Mouse (Mus musculus): ENCODE measurements around the gene Eif5b. TPM values are rescaled to one million over a fixed set of nuclear protein-coding genes. Genes with fewer than 3 reads are reported as not detected.
A peak's percentile ranks its signal among the peaks of the same experiment; 100 is the strongest.
"Not testable (repeated sequence)": the region's sequence is repeated elsewhere in the genome, so short reads cannot be mapped to it uniquely, and the experiment has no call there.

Gene Eif5b
- polyA plus RNA-seq, 1 experiment from 2014 or later: 19.6 TPM

DNA sequence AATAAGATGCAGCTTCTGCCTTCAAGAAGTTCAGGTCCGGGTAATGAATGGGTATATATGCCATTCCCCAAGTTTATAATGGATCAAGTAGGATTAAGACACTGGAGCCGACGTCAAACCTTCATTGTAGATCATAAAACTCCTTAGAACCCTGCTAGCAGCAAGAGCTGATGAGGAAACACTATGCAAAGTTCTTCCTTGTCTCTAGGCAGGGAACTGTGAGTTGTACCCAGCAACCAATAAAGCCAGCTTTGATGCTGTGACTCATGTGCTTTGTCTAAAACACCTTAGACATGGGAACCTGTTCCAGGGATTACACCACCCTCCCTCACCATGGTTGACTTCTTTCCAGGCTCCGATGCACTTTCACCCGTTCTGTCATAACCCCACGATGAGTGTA is 29.1 kb upstream of the Eif5b start:
- 92% methylated on average over 6 of the region's 6 CpGs for WGBS
- no peak overlapping the region for H3K4me2 ChIP-seq (replicated peaks)
- no peak overlapping the region for H3K4me3 ChIP-seq (replicated peaks; ENCODE audit: low read length)
- H3K4me1 ChIP-seq (replicated peaks; ENCODE audit: control insufficient read depth, insufficient read depth, low read length): no peaks in the 10 kb centered on the region
- H3K9me3 ChIP-seq (ENCODE audit: control insufficient read depth, low read length): no peaks in the 10 kb centered on the region
- DNase-seq (ENCODE audit: low spot score) (no peak), ATAC-seq (ENCODE audit: low FRiP score) (no peak)
- no peak overlapping the region for H3K9ac ChIP-seq
- H3K36me3 ChIP-seq (replicated peaks; ENCODE audit: control insufficient read depth, insufficient read depth): no peaks in the 10 kb centered on the region
- H3K27ac ChIP-seq: no peak overlapping the region
- H3K27me3 ChIP-seq (ENCODE audit: control insufficient read depth, insufficient read depth, low read length): no peaks in the 10 kb centered on the region

DNA sequence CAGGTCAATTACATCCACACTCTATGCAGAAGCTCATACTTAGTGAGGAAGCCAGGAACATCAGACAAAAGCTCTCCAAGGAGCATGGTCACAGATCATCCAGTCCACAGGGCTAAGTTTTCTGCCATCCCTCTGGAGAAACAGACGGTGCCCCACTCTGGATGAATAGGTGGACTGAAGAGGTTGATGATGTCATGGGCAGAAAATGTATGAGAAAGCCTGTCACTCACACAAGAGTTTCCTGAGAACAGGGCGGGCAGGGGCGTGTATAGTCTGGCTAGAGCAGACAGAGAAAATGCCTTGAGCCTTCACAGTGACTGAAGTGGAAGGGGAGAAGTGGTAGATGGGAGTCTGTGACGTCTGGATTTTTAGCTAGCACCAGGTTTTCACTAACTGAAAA is 26.3 kb upstream of the Eif5b start:
- Histone ChIP-seq H3K36me3 (replicated peaks; ENCODE audit: control insufficient read depth, insufficient read depth) (no peaks in the 10 kb centered on the region), H3K4me1 (replicated peaks; ENCODE audit: control insufficient read depth, insufficient read depth, low read length) (no peaks in the 10 kb centered on the region), H3K9me3 (ENCODE audit: control insufficient read depth, low read length) (no peaks in the 10 kb centered on the region), H3K9ac (no peak overlapping the region), H3K27ac (no peak overlapping the region), H3K27me3 (ENCODE audit: control insufficient read depth, insufficient read depth, low read length) (no peaks in the 10 kb centered on the region), H3K4me3 (replicated peaks; ENCODE audit: low read length) (no peak overlapping the region), H3K4me2 (replicated peaks) (no peak overlapping the region)
- no peak for DNase-seq (ENCODE audit: low spot score)
- no peak for ATAC-seq (ENCODE audit: low FRiP score)
- 62% methylated on average over 4 of the region's 4 CpGs for WGBS

DNA sequence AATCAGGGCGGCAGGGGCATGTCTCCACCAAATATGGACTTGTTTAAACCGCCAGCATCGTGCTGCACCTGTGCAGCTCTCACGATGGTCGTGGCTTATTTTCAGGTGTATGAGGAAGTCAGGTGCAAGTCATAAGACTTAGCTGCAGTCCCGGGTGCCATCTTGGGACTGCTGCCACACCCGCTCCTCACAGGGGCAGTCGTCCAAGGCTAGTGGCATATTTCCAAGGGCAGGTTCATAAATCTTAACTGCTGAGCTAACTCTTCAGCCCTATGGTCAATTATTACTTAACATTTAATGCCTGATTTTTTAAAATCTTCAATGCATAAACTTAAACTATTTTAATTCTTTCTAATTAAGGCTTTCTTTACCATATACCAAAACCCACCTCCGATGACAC is 21.1 kb upstream of the Eif5b start:
- ATAC-seq (ENCODE audit: low FRiP score); H3K9me3 ChIP-seq (ENCODE audit: control insufficient read depth, low read length); H3K4me2 ChIP-seq (replicated peaks); H3K27me3 ChIP-seq (ENCODE audit: control insufficient read depth, insufficient read depth, low read length); H3K36me3 ChIP-seq (replicated peaks; ENCODE audit: control insufficient read depth, insufficient read depth); H3K4me3 ChIP-seq (replicated peaks; ENCODE audit: low read length); H3K27ac ChIP-seq; H3K9ac ChIP-seq; DNase-seq (ENCODE audit: low spot score); H3K4me1 ChIP-seq (replicated peaks; ENCODE audit: control insufficient read depth, insufficient read depth, low read length): not testable (repeated sequence)
- 75% methylated on average over 9 of the region's 9 CpGs for WGBS

DNA sequence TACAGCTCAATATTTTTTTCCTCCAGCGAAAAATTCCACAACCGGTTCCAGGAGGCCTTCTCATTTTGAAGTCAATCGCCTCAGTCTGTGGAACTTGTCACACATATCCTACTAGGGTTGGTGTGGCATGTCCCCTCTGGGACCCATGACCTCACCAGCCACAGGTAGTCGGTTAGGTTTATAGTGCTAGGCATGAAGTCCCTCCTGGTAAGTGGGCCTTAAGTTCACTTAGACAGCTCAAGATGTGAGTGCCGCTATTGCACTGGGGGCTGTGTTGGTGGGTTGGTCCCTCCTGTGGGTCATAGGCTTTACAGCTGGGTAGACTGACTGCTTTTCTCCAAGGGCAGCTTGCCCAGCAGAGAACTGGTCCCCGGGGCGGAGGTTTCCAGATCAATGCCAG is 20.5 kb upstream of the Eif5b start:
- ATAC-seq (ENCODE audit: low FRiP score) (no peak), DNase-seq (ENCODE audit: low spot score) (no peak)
- no peak overlapping the region for H3K4me2 ChIP-seq (replicated peaks)
- WGBS: 94% methylated on average over 7 of the region's 7 CpGs
- H3K27me3 ChIP-seq (ENCODE audit: control insufficient read depth, insufficient read depth, low read length): no peaks in the 10 kb centered on the region
- no peak overlapping the region for H3K9ac ChIP-seq
- no peaks in the 10 kb centered on the region for H3K4me1 ChIP-seq (replicated peaks; ENCODE audit: control insufficient read depth, insufficient read depth, low read length)
- no peak overlapping the region for H3K4me3 ChIP-seq (replicated peaks; ENCODE audit: low read length)
- H3K9me3 ChIP-seq (ENCODE audit: control insufficient read depth, low read length): no peaks in the 10 kb centered on the region
- H3K36me3 ChIP-seq (replicated peaks; ENCODE audit: control insufficient read depth, insufficient read depth): no peaks in the 10 kb centered on the region
- no peak overlapping the region for H3K27ac ChIP-seq

DNA sequence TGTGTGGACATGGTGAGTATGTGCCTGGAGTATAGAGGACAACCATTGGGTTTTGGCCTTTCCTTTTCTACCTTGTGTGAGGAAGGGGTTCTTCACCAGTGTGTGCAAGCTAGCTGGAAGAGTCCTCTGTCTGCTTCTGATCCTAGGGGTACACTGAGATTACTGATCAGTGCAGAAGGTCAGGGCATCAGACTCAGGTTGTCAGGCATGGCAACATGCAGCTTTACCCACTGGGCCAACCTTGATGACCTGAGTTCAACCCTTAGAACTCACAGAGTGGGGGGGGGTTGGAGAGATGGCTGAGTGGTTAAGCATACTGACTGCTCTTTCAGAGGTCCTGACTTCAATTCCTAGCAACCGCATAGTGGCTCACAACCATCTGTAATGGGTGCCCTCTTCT is 13.5 kb upstream of the Eif5b start:
- H3K4me3 ChIP-seq (replicated peaks; ENCODE audit: low read length): no peak overlapping the region
- no peaks in the 10 kb centered on the region for H3K27me3 ChIP-seq (ENCODE audit: control insufficient read depth, insufficient read depth, low read length)
- no peak overlapping the region for H3K27ac ChIP-seq
- H3K4me2 ChIP-seq (replicated peaks): no peak overlapping the region
- no peaks in the 10 kb centered on the region for H3K9me3 ChIP-seq (ENCODE audit: control insufficient read depth, low read length)
- ATAC-seq (ENCODE audit: low FRiP score) (no peak), DNase-seq (ENCODE audit: low spot score) (no peak)
- 100% methylated on average over 1 of the region's 1 CpGs for WGBS
- no peaks in the 10 kb centered on the region for H3K4me1 ChIP-seq (replicated peaks; ENCODE audit: control insufficient read depth, insufficient read depth, low read length)
- no peak overlapping the region for H3K9ac ChIP-seq
- H3K36me3 ChIP-seq (replicated peaks; ENCODE audit: control insufficient read depth, insufficient read depth): peaks cover 43% of the 10 kb centered on the region

DNA sequence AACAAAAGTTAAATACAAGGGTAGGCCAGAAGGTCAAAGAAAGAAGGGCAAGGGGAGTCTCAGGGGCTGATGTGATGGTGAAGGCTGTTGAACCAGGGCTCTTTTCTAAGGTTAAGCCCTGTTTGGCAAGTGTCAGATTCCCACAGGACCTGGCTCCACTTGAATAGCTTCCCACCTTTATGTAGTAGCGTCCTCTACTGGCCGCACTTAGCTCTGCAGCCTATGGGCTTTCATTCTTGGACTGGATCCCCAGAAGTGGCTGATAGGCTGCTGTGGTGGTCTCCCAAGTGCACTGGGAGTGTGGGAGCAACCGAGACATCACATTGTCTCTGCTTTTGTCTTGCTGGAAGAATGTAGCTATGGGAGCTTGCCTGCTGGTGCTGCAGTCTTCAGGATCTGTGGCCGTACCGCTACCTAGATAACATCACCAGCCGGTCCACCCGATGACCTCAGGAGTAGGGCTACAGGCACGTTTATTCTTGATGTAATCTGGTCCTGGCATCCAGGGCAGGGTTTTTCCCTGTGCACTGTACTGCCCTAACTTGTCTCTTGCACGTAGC is 12.0 kb upstream of the Eif5b start:
- 79% methylated on average over 9 of the region's 9 CpGs for WGBS
- Histone ChIP-seq H3K27ac (no peak overlapping the region), H3K4me1 (replicated peaks; ENCODE audit: control insufficient read depth, insufficient read depth, low read length) (no peaks in the 10 kb centered on the region), H3K9me3 (ENCODE audit: control insufficient read depth, low read length) (no peaks in the 10 kb centered on the region), H3K9ac (no peak overlapping the region), H3K36me3 (replicated peaks; ENCODE audit: control insufficient read depth, insufficient read depth) (peaks cover 58% of the 10 kb centered on the region), H3K27me3 (ENCODE audit: control insufficient read depth, insufficient read depth, low read length) (no peaks in the 10 kb centered on the region), H3K4me3 (replicated peaks; ENCODE audit: low read length) (no peak overlapping the region), H3K4me2 (replicated peaks) (no peak overlapping the region)
- ATAC-seq (ENCODE audit: low FRiP score) (no peak), DNase-seq (ENCODE audit: low spot score) (peak; percentile 51)

DNA sequence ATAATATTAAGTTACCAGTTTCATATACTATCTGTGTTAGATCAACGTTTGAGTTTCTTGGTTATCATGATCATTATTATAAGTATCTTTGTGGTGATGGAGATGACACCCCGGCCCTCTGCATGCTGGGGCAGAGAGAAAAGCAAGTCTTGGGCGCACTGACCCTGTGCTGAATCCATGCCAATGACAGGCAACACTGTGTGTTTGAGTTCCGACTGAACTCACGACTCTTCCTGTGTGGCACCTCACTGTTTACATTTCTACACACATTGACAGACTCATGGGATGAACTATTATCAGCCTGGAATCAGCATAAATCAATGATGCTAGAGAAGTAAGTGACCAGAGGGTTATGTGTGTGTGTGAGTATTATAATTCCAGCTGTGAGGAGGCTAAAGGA is 10.0 kb upstream of the Eif5b start:
- no peak overlapping the region for H3K27ac ChIP-seq
- H3K27me3 ChIP-seq (ENCODE audit: control insufficient read depth, insufficient read depth, low read length): no peaks in the 10 kb centered on the region
- no peaks in the 10 kb centered on the region for H3K4me1 ChIP-seq (replicated peaks; ENCODE audit: control insufficient read depth, insufficient read depth, low read length)
- H3K9me3 ChIP-seq (ENCODE audit: control insufficient read depth, low read length): no peaks in the 10 kb centered on the region
- 94% methylated on average over 5 of the region's 5 CpGs for WGBS
- ATAC-seq (ENCODE audit: low FRiP score): no peak
- no peak overlapping the region for H3K4me2 ChIP-seq (replicated peaks)
- H3K4me3 ChIP-seq (replicated peaks; ENCODE audit: low read length): no peak overlapping the region
- peaks cover 78% of the 10 kb centered on the region for H3K36me3 ChIP-seq (replicated peaks; ENCODE audit: control insufficient read depth, insufficient read depth)
- DNase-seq (ENCODE audit: low spot score): no peak
- H3K9ac ChIP-seq: no peak overlapping the region

DNA sequence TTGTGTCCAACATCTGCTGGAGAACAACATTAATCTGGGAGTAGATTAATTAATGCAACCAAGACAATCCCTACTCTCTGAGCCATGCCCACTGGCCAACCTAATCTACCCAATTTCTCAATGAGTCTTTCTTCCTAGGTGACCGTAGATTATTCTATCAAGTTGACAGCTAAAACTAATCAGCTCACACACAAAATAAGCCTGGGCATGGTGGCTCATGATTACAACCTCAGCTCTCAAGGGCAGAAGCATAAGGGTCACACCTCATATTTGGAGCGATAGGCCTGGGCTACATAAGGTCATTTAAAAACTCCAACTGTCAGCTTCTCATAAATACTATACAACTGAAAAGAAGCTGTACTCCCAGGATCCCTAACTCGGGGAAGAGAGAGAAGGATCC is 1.6 kb upstream of the Eif5b start:
- Histone ChIP-seq H3K27ac (0 out of 2 replicates have a peak overlapping the region, but pooled peaks have one; percentile 94), H3K36me3 (replicated peaks; ENCODE audit: control insufficient read depth, insufficient read depth) (peaks cover 48% of the 10 kb centered on the region), H3K27me3 (ENCODE audit: control insufficient read depth, insufficient read depth, low read length) (no peaks in the 10 kb centered on the region), H3K4me1 (replicated peaks; ENCODE audit: control insufficient read depth, insufficient read depth, low read length) (peaks cover 18% of the 10 kb centered on the region), H3K4me3 (replicated peaks; ENCODE audit: low read length) (peak overlapping the region; percentile 96), H3K9ac (peak overlapping the region; percentile 79), H3K4me2 (replicated peaks) (peak overlapping the region; percentile 85), H3K9me3 (ENCODE audit: control insufficient read depth, low read length) (no peaks in the 10 kb centered on the region)
- no peak for DNase-seq (ENCODE audit: low spot score)
- no peak for ATAC-seq (ENCODE audit: low FRiP score)
- WGBS: 47% methylated on average over 3 of the region's 3 CpGs

DNA sequence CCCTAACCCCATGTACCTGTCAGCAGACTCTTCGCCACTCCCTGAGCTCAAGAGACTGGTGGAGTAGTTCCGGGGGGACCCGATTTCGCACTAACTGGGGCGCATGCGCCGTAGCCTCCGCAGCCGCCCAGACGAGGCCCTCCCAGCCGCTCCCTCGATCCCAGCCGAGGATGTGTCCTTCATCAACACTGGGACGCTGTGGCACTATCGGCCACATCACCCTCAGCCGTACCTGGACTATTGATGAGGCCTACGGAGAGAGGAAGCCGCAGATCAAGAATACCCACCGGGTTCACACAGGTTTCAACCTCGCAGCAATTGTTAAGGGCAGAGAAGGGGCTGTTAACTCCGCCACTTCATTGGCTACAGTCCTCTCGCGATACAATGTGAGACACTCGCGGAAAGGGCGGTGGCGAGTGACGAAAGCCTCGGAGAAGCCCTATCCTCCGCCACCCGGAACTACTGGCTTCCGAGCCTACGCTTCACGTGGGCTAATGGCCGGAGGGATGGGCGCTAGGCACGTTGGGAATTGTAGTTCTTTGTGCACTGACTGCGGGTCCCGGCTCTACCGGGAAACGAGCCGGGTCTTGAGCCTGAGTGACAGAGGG is 829 bp upstream of the Eif5b start:
- WGBS: under 1% methylated on average over 42 of the region's 42 CpGs
- peak overlapping the region; percentile 85 for H3K4me2 ChIP-seq (replicated peaks)

More for the DNA sequence above, 829 bp upstream of the Eif5b start:
- H3K27me3 ChIP-seq (ENCODE audit: control insufficient read depth, insufficient read depth, low read length): no peaks in the 10 kb centered on the region
- H3K9ac ChIP-seq: peak overlapping the region; percentile 91
- peak overlapping the region; percentile 96 for H3K4me3 ChIP-seq (replicated peaks; ENCODE audit: low read length)
- no peaks in the 10 kb centered on the region for H3K9me3 ChIP-seq (ENCODE audit: control insufficient read depth, low read length)
- H3K4me1 ChIP-seq (replicated peaks; ENCODE audit: control insufficient read depth, insufficient read depth, low read length): peaks cover 18% of the 10 kb centered on the region
- peak overlapping the region; percentile 94 for H3K27ac ChIP-seq
- peaks cover 41% of the 10 kb centered on the region for H3K36me3 ChIP-seq (replicated peaks; ENCODE audit: control insufficient read depth, insufficient read depth)
- DNase-seq (ENCODE audit: low spot score): peak; percentile 99
- ATAC-seq (ENCODE audit: low FRiP score): peak; percentile 96
